Mouse (Mus musculus): Measurements from ENCODE around the gene Pabpn1l. TPM values are rescaled to one million over a fixed set of nuclear protein-coding genes. Genes with fewer than 3 reads are reported as not detected.
"Not testable (repeated sequence)": the region's sequence is repeated elsewhere in the genome, so short reads cannot be mapped to it uniquely, and the experiment has no call there.

Gene Pabpn1l
- polyA plus RNA-seq, 1 experiment from 2014 or later, result not detected

GRCm38 (mm10) chr8:122642071-122642470 is 19.5 kb upstream of the Pabpn1l start:
- Histone ChIP-seq H3K27ac (no peak overlapping the region), H3K9ac (no peak overlapping the region), H3K9me3 (no peaks in the 10 kb centered on the region), H3K36me3 (replicated peaks) (peaks cover 12% of the 10 kb centered on the region), H3K27me3 (replicated peaks) (no peaks in the 10 kb centered on the region), H3K4me2 (no peak overlapping the region), H3K4me1 (peaks cover 9% of the 10 kb centered on the region; the same call in 1 of the 2 replicates), H3K4me3 (no peak overlapping the region)
- no peak for ATAC-seq (replicated peaks)
- 74% methylated on average over 9 of the region's 9 CpGs for WGBS

GRCm38 (mm10) chr8:122641406-122641805 is 18.9 kb upstream of the Pabpn1l start:
- Histone ChIP-seq H3K36me3 (replicated peaks) (peaks cover 9% of the 10 kb centered on the region), H3K9me3 (no peaks in the 10 kb centered on the region), H3K27me3 (replicated peaks) (no peaks in the 10 kb centered on the region), H3K4me2 (no peak overlapping the region), H3K27ac (no peak overlapping the region), H3K4me1 (peaks cover 9% of the 10 kb centered on the region; the same call in 1 of the 2 replicates), H3K9ac (no peak overlapping the region), H3K4me3 (no peak overlapping the region)
- ATAC-seq (replicated peaks), result no peak
- 76% methylated on average over 12 of the region's 15 CpGs for WGBS

GRCm38 (mm10) chr8:122640825-122641224 is 18.3 kb upstream of the Pabpn1l start:
- WGBS, result 87% methylated on average over 4 of the region's 4 CpGs
- no peak for ATAC-seq (replicated peaks)
- Histone ChIP-seq H3K9me3 (no peaks in the 10 kb centered on the region), H3K4me3 (no peak overlapping the region), H3K4me1 (peaks cover 9% of the 10 kb centered on the region; the same call in 1 of the 2 replicates), H3K36me3 (replicated peaks) (peaks cover 9% of the 10 kb centered on the region), H3K4me2 (no peak overlapping the region), H3K27ac (no peak overlapping the region), H3K27me3 (replicated peaks) (no peaks in the 10 kb centered on the region), H3K9ac (no peak overlapping the region)

- 0 out of 2 replicates have a peak, but pooled peaks have one; percentile 51 for ATAC-seq (replicated peaks)
- peaks cover 18% of the 10 kb centered on the region for H3K36me3 ChIP-seq (replicated peaks)
- H3K9ac ChIP-seq, result no peak overlapping the region
- H3K9me3 ChIP-seq, result no peaks in the 10 kb centered on the region
- 33% methylated on average over 16 of the region's 16 CpGs for WGBS
- no peaks in the 10 kb centered on the region for H3K27me3 ChIP-seq (replicated peaks)
- no peak overlapping the region for H3K4me2 ChIP-seq
- H3K4me1 ChIP-seq, result peaks cover 9% of the 10 kb centered on the region; the same call in 1 of the 2 replicates
- 0 out of 2 replicates have a peak overlapping the region, but pooled peaks have one; percentile 5 for H3K27ac ChIP-seq
- H3K4me3 ChIP-seq, result no peak overlapping the region
These were observed 17.1 kb upstream of the Pabpn1l start for GRCm38 (mm10) chr8:122639521-122640248.

- H3K4me3 ChIP-seq, result no peak overlapping the region
- H3K36me3 ChIP-seq (replicated peaks), result peaks cover 27% of the 10 kb centered on the region
- H3K4me1 ChIP-seq, result peaks cover 9% of the 10 kb centered on the region; the same call in 1 of the 2 replicates
- no peak overlapping the region for H3K9ac ChIP-seq
- ATAC-seq (replicated peaks), result no peak
- 72% methylated on average over 16 of the region's 16 CpGs for WGBS
- no peaks in the 10 kb centered on the region for H3K27me3 ChIP-seq (replicated peaks)
- no peak overlapping the region for H3K27ac ChIP-seq
- no peak overlapping the region for H3K4me2 ChIP-seq
- no peaks in the 10 kb centered on the region for H3K9me3 ChIP-seq
These were observed 16.1 kb upstream of the Pabpn1l start for GRCm38 (mm10) chr8:122638601-122639000.

- Histone ChIP-seq H3K9me3 (no peaks in the 10 kb centered on the region), H3K27me3 (replicated peaks) (no peaks in the 10 kb centered on the region), H3K9ac (no peak overlapping the region), H3K36me3 (replicated peaks) (peaks cover 32% of the 10 kb centered on the region), H3K4me1 (peaks cover 9% of the 10 kb centered on the region; the same call in 1 of the 2 replicates), H3K4me3 (no peak overlapping the region), H3K27ac (no peak overlapping the region), H3K4me2 (no peak overlapping the region)
- WGBS, result 92% methylated on average over 9 of the region's 9 CpGs
- no peak for ATAC-seq (replicated peaks)
These were observed 14.7 kb upstream of the Pabpn1l start for GRCm38 (mm10) chr8:122637230-122637629.

- Histone ChIP-seq H3K27ac (no peak overlapping the region), H3K4me2 (no peak overlapping the region), H3K9me3 (no peaks in the 10 kb centered on the region), H3K4me3 (no peak overlapping the region), H3K27me3 (replicated peaks) (no peaks in the 10 kb centered on the region), H3K4me1 (peaks cover 9% of the 10 kb centered on the region; the same call in 1 of the 2 replicates), H3K9ac (no peak overlapping the region), H3K36me3 (replicated peaks) (peaks cover 32% of the 10 kb centered on the region)
- ATAC-seq (replicated peaks), result no peak
- WGBS, result 81% methylated on average over 9 of the region's 9 CpGs
These were observed 14.2 kb upstream of the Pabpn1l start for GRCm38 (mm10) chr8:122636803-122637175.

GRCm38 (mm10) chr8:122635878-122636802 is 13.6 kb upstream of the Pabpn1l start:
- ATAC-seq (replicated peaks), result no peak
- H3K27ac ChIP-seq, result no peak overlapping the region
- H3K27me3 ChIP-seq (replicated peaks), result no peaks in the 10 kb centered on the region
- H3K4me3 ChIP-seq, result no peak overlapping the region
- H3K4me1 ChIP-seq, result peaks cover 9% of the 10 kb centered on the region; the same call in 1 of the 2 replicates
- no peak overlapping the region for H3K4me2 ChIP-seq
- no peaks in the 10 kb centered on the region for H3K9me3 ChIP-seq
- no peak overlapping the region for H3K9ac ChIP-seq
- H3K36me3 ChIP-seq (replicated peaks), result peaks cover 32% of the 10 kb centered on the region
- WGBS, result 80% methylated on average over 14 of the region's 14 CpGs

- no peaks in the 10 kb centered on the region for H3K27me3 ChIP-seq (replicated peaks)
- no peak overlapping the region for H3K27ac ChIP-seq
- H3K4me3 ChIP-seq, result no peak overlapping the region
- ATAC-seq (replicated peaks), result no peak
- no peaks in the 10 kb centered on the region for H3K9me3 ChIP-seq
- 93% methylated on average over 14 of the region's 14 CpGs for WGBS
- no peak overlapping the region for H3K4me2 ChIP-seq
- no peak overlapping the region for H3K9ac ChIP-seq
- peaks cover 35% of the 10 kb centered on the region for H3K36me3 ChIP-seq (replicated peaks)
- H3K4me1 ChIP-seq, result no peaks in the 10 kb centered on the region
These were observed 10.7 kb upstream of the Pabpn1l start for GRCm38 (mm10) chr8:122633205-122633604.

GRCm38 (mm10) chr8:122632134-122632533 is 9.6 kb upstream of the Pabpn1l start:
- H3K4me1 ChIP-seq; H3K4me3 ChIP-seq; H3K27ac ChIP-seq; H3K27me3 ChIP-seq (replicated peaks); ATAC-seq (replicated peaks); H3K9me3 ChIP-seq; H3K4me2 ChIP-seq; H3K9ac ChIP-seq: not testable (repeated sequence)
- WGBS, result 75% methylated on average over 3 of the region's 3 CpGs
- peaks cover 30% of the 10 kb centered on the region for H3K36me3 ChIP-seq (replicated peaks)

- Histone ChIP-seq H3K4me1 (no peaks in the 10 kb centered on the region), H3K27ac (no peak overlapping the region), H3K9ac (no peak overlapping the region), H3K4me3 (0 out of 2 replicates have a peak overlapping the region, but pooled peaks have one; percentile 1), H3K27me3 (replicated peaks) (no peaks in the 10 kb centered on the region), H3K9me3 (no peaks in the 10 kb centered on the region), H3K36me3 (replicated peaks) (peaks cover 30% of the 10 kb centered on the region), H3K4me2 (0 out of 2 replicates have a peak overlapping the region, but pooled peaks have one; percentile 14)
- ATAC-seq (replicated peaks), result no peak
- 51% methylated on average over 22 of the region's 22 CpGs for WGBS
These were observed 8.2 kb upstream of the Pabpn1l start for GRCm38 (mm10) chr8:122630696-122631095.

GRCm38 (mm10) chr8:122629388-122629787 is 6.8 kb upstream of the Pabpn1l start:
- Histone ChIP-seq H3K27ac (no peak overlapping the region), H3K9me3 (no peaks in the 10 kb centered on the region), H3K4me1 (no peaks in the 10 kb centered on the region), H3K9ac (no peak overlapping the region), H3K4me3 (no peak overlapping the region), H3K27me3 (replicated peaks) (no peaks in the 10 kb centered on the region), H3K4me2 (no peak overlapping the region), H3K36me3 (replicated peaks) (peaks cover 19% of the 10 kb centered on the region)
- 14% methylated on average over 10 of the region's 10 CpGs for WGBS
- ATAC-seq (replicated peaks), result no peak
